Mouse (Mus musculus): ENCODE measurements around the gene Gprc5c. TPM values are rescaled to one million over a fixed set of nuclear protein-coding genes. Genes with fewer than 3 reads are reported as not detected.

Gene Gprc5c
- polyA plus RNA-seq, 1 experiment: 7.4 TPM

GRCm38 (mm10) chr11:114843818-114844463, 7.0 kb upstream of the Gprc5c start:
- TF ChIP-seq POLR2A (IDR thresholded peaks at IDR 0.05; ENCODE audit: borderline replicate concordance, extremely low read depth, insufficient read depth, insufficient read length, poor library complexity, severe bottlenecking): no peak
- no peak for TF ChIP-seq CTCF (IDR thresholded peaks at IDR 0.05; ENCODE audit: borderline replicate concordance, extremely low read depth, insufficient read depth, insufficient read length)
- peak; percentile 43 for DNase-seq (ENCODE audit: low read depth)

- TF ChIP-seq CTCF (IDR thresholded peaks at IDR 0.05; ENCODE audit: borderline replicate concordance, extremely low read depth, insufficient read depth, insufficient read length) (no peak), POLR2A (IDR thresholded peaks at IDR 0.05; ENCODE audit: borderline replicate concordance, extremely low read depth, insufficient read depth, insufficient read length, poor library complexity, severe bottlenecking) (no peak)
- no peak for DNase-seq (ENCODE audit: low read depth)
These were observed 6.3 kb upstream of the Gprc5c start for GRCm38 (mm10) chr11:114844464-114845220.

DNA sequence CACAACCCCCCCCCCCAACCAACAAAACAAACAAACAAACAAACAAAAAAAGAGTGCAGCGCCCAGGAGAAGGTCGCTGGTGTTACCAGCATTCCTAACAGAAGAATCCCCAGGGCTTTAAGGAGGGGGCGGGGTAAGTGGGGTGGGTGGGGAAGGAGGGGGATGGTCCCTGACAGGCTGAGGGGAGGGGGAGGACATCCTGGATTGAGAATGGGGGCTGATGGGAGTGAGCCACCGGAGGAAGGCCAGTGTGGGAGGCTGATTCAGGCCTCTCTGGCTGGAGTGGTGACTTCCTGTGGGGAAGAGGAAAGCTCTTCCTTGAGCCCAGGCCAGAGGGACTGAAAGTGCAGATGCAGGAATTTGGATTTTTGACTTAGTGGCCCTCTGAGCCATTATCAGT, 4.6 kb upstream of the Gprc5c start:
- TF ChIP-seq POLR2A (IDR thresholded peaks at IDR 0.05; ENCODE audit: borderline replicate concordance, extremely low read depth, insufficient read depth, insufficient read length, poor library complexity, severe bottlenecking) (no peak), CTCF (IDR thresholded peaks at IDR 0.05; ENCODE audit: borderline replicate concordance, extremely low read depth, insufficient read depth, insufficient read length) (no peak)

GRCm38 (mm10) chr11:114847008-114847407, 3.9 kb upstream of the Gprc5c start:
- no peak for TF ChIP-seq CTCF (IDR thresholded peaks at IDR 0.05; ENCODE audit: borderline replicate concordance, extremely low read depth, insufficient read depth, insufficient read length)
- TF ChIP-seq POLR2A (IDR thresholded peaks at IDR 0.05; ENCODE audit: borderline replicate concordance, extremely low read depth, insufficient read depth, insufficient read length, poor library complexity, severe bottlenecking): no peak

More for the DNA sequence above, 4.6 kb upstream of the Gprc5c start:
- no peak for DNase-seq (ENCODE audit: low read depth)

GRCm38 (mm10) chr11:114849572-114849971, 1.4 kb upstream of the Gprc5c start:
- TF ChIP-seq POLR2A (IDR thresholded peaks at IDR 0.05; ENCODE audit: borderline replicate concordance, extremely low read depth, insufficient read depth, insufficient read length, poor library complexity, severe bottlenecking) (no peak), CTCF (IDR thresholded peaks at IDR 0.05; ENCODE audit: borderline replicate concordance, extremely low read depth, insufficient read depth, insufficient read length) (no peak)
- no peak for DNase-seq (ENCODE audit: low read depth)

More at GRCm38 (mm10) chr11:114847008-114847407, 3.9 kb upstream of the Gprc5c start:
- DNase-seq (ENCODE audit: low read depth): no peak

- no peak for DNase-seq (ENCODE audit: low read depth)
These were observed 893 bp upstream of the Gprc5c start for GRCm38 (mm10) chr11:114850066-114850451.

GRCm38 (mm10) chr11:114851269-114851607, 286 bp downstream of the Gprc5c start:
- DNase-seq (ENCODE audit: low read depth): peak; percentile 50
- TF ChIP-seq POLR2A (IDR thresholded peaks at IDR 0.05; ENCODE audit: borderline replicate concordance, extremely low read depth, insufficient read depth, insufficient read length, poor library complexity, severe bottlenecking) (no peak), CTCF (IDR thresholded peaks at IDR 0.05; ENCODE audit: borderline replicate concordance, extremely low read depth, insufficient read depth, insufficient read length) (no peak)

More at GRCm38 (mm10) chr11:114850066-114850451, 893 bp upstream of the Gprc5c start:
- TF ChIP-seq POLR2A (IDR thresholded peaks at IDR 0.05; ENCODE audit: borderline replicate concordance, extremely low read depth, insufficient read depth, insufficient read length, poor library complexity, severe bottlenecking) (no peak), CTCF (IDR thresholded peaks at IDR 0.05; ENCODE audit: borderline replicate concordance, extremely low read depth, insufficient read depth, insufficient read length) (no peak)

- peak; percentile 57 for DNase-seq (ENCODE audit: low read depth)
- TF ChIP-seq POLR2A (IDR thresholded peaks at IDR 0.05; ENCODE audit: borderline replicate concordance, extremely low read depth, insufficient read depth, insufficient read length, poor library complexity, severe bottlenecking): no peak
- no peak for TF ChIP-seq CTCF (IDR thresholded peaks at IDR 0.05; ENCODE audit: borderline replicate concordance, extremely low read depth, insufficient read depth, insufficient read length)
These were observed 807 bp downstream of the Gprc5c start for GRCm38 (mm10) chr11:114851608-114852310.

DNA sequence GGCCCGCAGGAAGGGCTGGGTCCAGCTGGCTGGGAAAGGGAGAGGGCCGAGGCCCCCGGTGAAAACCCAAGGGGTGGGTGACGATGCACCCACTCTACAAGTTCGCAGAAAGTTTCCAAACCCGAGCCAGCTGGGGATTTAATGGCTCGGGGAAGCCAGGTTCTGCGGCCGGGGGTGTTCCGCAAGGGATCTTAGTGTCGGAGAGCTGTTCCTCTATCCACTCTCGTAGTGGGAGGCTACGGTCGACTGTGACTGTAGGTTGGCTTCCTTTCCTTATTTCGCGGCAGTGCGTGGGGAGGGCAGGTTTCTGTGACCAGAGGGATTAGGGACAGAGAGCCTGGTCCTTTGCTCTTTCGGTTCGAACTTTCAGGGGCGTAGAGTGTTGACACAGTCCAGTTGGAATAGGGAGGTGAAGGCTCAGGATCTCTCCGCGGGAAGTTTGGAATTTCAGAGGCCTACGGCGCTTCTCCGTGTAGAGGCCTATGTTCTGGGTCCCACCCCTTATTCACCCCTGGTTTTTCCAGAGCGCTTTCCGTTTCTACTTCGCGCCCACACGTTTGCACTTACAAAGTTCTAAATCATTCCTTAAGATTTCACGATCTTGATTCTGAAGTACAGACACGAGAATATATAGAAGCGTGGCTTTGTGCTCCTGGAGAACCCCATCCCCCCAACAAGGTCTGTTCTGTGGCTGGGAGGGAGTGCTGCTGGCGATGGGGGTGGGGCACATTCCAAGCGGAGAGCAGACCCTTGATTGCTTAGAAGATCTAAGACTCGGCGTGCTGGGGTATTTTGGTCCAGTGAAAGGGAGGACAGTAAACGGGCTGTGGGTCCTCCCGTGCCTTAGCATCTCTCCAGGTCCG, 1.6 kb downstream of the Gprc5c start:
- DNase-seq (ENCODE audit: low read depth): no peak
- TF ChIP-seq POLR2A (IDR thresholded peaks at IDR 0.05; ENCODE audit: borderline replicate concordance, extremely low read depth, insufficient read depth, insufficient read length, poor library complexity, severe bottlenecking): no peak
- TF ChIP-seq CTCF (IDR thresholded peaks at IDR 0.05; ENCODE audit: borderline replicate concordance, extremely low read depth, insufficient read depth, insufficient read length): no peak

GRCm38 (mm10) chr11:114853174-114853838, 2.4 kb downstream of the Gprc5c start:
- TF ChIP-seq POLR2A (IDR thresholded peaks at IDR 0.05; ENCODE audit: borderline replicate concordance, extremely low read depth, insufficient read depth, insufficient read length, poor library complexity, severe bottlenecking): no peak
- no peak for TF ChIP-seq CTCF (IDR thresholded peaks at IDR 0.05; ENCODE audit: borderline replicate concordance, extremely low read depth, insufficient read depth, insufficient read length)
- DNase-seq (ENCODE audit: low read depth): no peak
